Mouse (Mus musculus): ENCODE results near the gene Tfr2.
"Not testable (repeated sequence)": the region's sequence is repeated elsewhere in the genome, so short reads cannot be mapped to it uniquely, and the experiment has no call there.

Gene Tfr2

GRCm38 (mm10) chr5:137590507-137590906, 20.9 kb downstream of the Tfr2 start:
- DNase-seq = no peak

DNA sequence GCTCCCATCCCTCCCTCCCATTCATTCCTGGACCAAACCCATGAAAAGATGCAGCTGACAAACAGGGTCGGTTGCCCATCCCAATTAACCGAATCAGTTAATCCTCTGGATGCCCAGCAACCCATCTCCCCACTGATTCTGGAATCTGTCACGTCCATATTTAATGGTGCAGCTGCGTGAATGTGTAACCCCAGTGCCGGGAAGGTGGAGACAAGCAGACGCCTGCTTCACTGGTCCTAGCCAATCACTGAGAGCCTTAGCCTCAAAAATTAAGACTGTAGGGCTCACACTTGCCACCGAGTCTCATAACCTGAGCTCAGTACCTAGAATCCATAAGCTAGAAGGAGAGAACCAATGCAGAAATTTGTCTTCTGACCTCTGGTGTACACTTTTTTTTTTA, 26.3 kb downstream of the Tfr2 start:
- no peak for DNase-seq

GRCm38 (mm10) chr5:137596601-137597261, 27.1 kb downstream of the Tfr2 start:
- no peak for DNase-seq

GRCm38 (mm10) chr5:137597625-137598024, 28.0 kb downstream of the Tfr2 start:
- DNase-seq = no peak

GRCm38 (mm10) chr5:137598100-137598826, 28.6 kb downstream of the Tfr2 start:
- no peak for DNase-seq

- no peak for DNase-seq
These were observed 30.0 kb downstream of the Tfr2 start for GRCm38 (mm10) chr5:137599600-137599999.

GRCm38 (mm10) chr5:137600281-137600618, 30.6 kb downstream of the Tfr2 start:
- no peak for DNase-seq

- peak; percentile 93 to 95 for DNase-seq
These were observed 31.2 kb downstream of the Tfr2 start, which contains the start of gene Mospd3 for GRCm38 (mm10) chr5:137600619-137601364. TSS of gene Mospd3 (minus strand) at chr5:137601058.

DNA sequence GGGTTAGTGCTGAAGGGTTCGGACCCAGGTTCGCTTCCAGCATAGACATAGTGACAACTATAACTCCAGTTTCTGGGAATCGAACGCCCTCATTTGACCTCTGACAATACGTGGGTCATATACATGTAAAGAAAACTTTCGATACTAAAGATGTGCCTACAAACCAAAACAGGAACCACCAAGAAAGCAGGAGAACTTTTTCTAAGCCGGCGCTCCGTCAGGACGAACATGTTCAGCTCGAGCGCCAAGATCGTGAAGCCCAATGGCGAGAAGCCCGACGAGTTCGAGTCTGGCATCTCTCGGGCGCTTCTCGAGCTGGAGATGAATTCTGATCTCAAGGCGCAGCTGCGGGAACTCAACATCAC, 31.7 kb downstream of the Tfr2 start:
- DNase-seq = peak in 1 of 2 experiments; percentile 19

- no peak for DNase-seq
These were observed 38.4 kb downstream of the Tfr2 start for GRCm38 (mm10) chr5:137607860-137608653.

- DNase-seq = no peak
These were observed 39.1 kb downstream of the Tfr2 start for GRCm38 (mm10) chr5:137608654-137609190.

DNA sequence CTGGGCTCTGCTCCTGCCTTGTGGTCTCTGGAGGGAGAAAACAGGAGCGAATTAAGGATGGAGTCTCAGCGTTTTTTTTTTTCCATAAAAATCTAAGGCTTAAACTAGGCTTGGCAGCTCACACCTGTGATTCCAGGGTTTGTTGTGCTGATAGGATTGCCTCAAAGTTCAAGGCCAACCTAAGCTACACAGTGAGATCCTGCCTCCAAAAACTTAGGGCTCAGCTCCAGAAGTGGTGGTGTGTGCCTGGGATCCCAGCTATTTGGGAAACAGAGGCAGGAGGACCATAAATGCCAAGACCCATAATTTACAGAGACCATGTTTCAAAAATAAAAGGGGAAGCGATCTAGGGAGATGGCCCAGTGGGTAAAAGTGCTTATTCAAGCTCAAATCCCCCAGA, 39.7 kb downstream of the Tfr2 start:
- no peak for DNase-seq

GRCm38 (mm10) chr5:137610056-137610455, 40.4 kb downstream of the Tfr2 start:
- DNase-seq = no peak

DNA sequence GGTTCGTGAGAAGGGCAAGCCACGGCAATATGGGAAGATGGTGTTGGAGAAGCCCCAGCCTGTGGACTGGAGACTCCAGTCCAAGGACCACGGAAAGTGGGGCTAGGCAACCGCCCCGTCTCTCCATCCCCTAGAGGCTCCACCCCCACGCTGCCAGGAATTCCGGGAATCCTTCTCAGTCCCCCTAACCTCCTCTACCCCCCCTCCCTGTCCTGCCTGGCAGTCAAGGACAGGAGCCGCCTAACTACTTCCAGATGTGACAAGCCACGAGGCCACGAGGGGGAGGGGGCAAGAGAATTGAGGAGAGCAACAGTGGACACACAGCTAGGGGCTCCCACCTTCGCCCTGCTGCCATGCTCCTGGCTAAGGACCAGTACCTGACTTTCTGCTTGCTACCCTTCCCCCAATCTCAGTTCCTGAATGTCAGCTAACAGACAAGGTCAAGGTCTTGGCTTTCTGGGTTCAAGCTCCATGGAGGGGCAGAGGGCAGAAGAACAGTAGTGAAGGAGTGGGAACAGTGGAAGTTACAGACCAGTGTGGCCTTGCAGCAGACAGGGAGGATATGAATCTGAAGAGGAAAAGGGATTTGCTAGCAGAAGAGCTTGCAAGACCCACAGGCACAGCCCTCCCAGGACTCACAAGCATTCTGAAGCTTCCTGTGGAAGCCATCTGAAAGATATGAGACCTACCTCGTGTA, 41.1 kb downstream of the Tfr2 start:
- DNase-seq = no peak

DNA sequence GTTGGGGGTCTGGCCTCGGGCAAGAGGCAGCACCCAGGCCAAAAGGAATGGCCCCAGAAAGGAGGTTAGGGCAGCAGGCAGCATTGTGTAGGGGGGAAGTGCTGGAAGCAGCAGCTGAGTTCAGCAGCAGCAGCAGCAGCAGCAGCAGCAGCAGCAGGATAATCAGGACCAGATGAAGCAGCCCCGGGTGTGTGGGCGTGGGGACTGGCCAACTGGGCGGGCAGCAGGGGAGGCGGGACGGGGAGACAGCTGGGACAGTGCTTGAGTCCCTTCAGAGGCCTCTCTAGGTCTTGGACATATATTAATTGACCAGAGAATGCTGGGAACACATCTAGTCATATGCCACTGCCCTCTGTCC, 41.6 kb downstream of the Tfr2 start:
- DNase-seq = no peak

DNA sequence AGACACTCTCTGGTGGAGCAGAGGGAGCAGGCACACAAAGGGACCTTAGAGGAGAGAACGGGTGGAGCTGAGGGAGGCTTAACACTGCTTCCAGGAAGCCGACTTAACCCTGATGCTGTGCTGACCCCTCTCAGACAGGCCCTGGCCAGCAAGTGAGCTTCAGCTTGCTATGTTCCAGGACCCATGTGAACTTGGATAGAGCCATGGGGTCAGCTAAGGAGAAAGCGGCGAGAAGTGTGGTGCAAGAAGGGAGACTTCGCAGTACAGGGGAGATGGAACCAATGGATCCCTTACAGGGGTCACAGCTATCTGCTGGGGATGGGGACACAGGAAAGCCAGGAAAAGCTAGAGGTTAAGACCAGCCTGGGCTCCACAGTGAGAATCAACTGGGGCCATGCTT, 43.4 kb downstream of the Tfr2 start:
- DNase-seq = no peak

DNA sequence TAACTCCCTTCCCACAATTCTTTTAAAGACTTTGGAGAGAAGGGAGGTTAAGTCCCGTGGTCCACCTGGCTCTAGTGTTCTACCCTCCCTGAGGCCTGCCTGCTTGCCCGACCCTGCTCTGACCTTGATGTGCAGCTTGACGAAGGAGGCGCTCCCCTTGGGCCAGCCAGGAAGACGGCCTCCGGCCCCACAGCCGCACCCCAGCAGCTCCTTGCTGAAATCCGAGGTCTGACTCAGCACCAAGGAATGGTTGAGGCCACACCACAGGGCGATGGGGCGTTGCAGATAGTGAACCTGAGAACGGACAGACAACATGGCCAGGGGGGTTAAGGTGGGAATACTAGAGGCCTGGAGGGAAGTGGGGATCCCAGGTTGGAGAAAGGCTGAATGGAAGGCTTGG, 43.9 kb downstream of the Tfr2 start, which contains the start of gene Pcolce:
Pcolce (minus strand) TSS at position 235 of the 400 bp plus-strand sequence.
- no peak for DNase-seq

DNA sequence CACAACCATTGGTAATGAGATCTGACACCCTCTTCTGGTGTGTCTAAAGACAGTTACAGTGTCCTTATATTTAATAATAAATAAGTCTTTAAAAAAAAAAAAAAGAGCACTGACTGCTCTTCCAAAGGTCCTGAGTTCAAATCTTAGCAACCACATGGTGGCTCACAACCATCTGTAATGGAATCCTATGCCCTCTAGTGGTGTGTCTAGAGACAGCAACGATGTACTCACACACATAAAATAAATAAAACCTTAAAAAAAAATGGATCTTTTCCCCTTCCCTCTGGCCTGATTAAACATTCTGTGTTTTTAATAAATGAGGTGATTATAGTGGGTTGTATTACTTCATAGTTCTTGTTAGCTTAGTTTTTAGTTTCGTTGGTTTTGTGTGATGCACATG, 45.3 kb downstream of the Tfr2 start:
- DNase-seq = not testable (repeated sequence)

DNA sequence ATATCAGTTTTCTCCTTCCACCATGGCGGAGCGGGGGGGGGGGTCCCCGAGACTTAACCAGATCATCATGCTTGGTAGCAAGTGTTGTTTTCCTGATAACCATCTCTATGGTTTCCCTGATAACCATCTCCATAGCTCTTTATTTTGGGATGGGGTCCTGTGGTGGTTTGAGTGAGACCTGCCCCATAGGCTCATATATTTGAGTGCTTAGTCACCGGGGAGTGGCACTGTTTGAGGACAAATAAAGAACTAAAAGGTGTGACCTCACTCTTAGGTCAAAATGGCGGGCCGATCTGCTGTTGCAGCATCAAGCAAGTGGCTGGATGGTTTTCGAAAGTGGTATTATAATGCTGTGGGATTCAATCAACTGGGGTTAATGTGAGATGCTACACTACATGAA, 45.7 kb downstream of the Tfr2 start:
- DNase-seq = no peak

- no peak for DNase-seq
These were observed 54.4 kb downstream of the Tfr2 start for GRCm38 (mm10) chr5:137623937-137624530.

- no peak for DNase-seq
These were observed 58.4 kb downstream of the Tfr2 start for GRCm38 (mm10) chr5:137627991-137628390.

All from cerebellum, postnatal 36 days (tissue).